ENCODE assay signal across 46 mouse cellular contexts in genomic region chr13:73996456-73996855, GRCm38 (mm10). TPM values are rescaled to one million over a fixed set of nuclear protein-coding genes. Genes with fewer than 3 reads are reported as not detected.
"Had no signal": no experiment of that assay in that cellular context is flagged by ENCODE, and none has a peak within 500 bp of the region (broad histone marks: within the 10 kb centered on the region; RNA-seq: fewer than 3 reads in every experiment).

No protein-coding gene starts in this region.

- H3K36me3 ChIP-seq: limb, embryonic 10.5 days; limb, embryonic 12.5 days; limb, embryonic 13.5 days; limb, embryonic 15.5 days; liver, embryonic 12.5 days; liver, embryonic 13.5 days; liver, embryonic 15.5 days; lung, embryonic 15.5 days; midbrain, embryonic 10.5 days; midbrain, embryonic 12.5 days; midbrain, embryonic 13.5 days; midbrain, embryonic 15.5 days; neural tube, embryonic 12.5 days; neural tube, embryonic 13.5 days had no signal

- H3K27ac ChIP-seq: limb, embryonic 10.5 days; limb, embryonic 12.5 days; limb, embryonic 13.5 days; limb, embryonic 15.5 days; liver, embryonic 12.5 days; liver, embryonic 13.5 days; liver, embryonic 14.5 days; liver, embryonic 15.5 days; lung, embryonic 15.5 days; macrophage; midbrain, embryonic 10.5 days; midbrain, embryonic 12.5 days; midbrain, embryonic 13.5 days; midbrain, embryonic 15.5 days; neural tube, embryonic 12.5 days; neural tube, embryonic 13.5 days had no signal

- H3K4me2 ChIP-seq: limb, embryonic 12.5 days; limb, embryonic 13.5 days; limb, embryonic 15.5 days; liver, embryonic 11.5 days; liver, embryonic 12.5 days; liver, embryonic 13.5 days; liver, embryonic 15.5 days; lung, embryonic 14.5 days; lung, embryonic 15.5 days; midbrain, embryonic 11.5 days; midbrain, embryonic 12.5 days; midbrain, embryonic 13.5 days; midbrain, embryonic 15.5 days; neural tube, embryonic 12.5 days; neural tube, embryonic 13.5 days had no signal

- H3K27me3 ChIP-seq: limb, embryonic 12.5 days; limb, embryonic 15.5 days; midbrain, embryonic 12.5 days; midbrain, embryonic 13.5 days; midbrain, embryonic 15.5 days; neural tube, embryonic 12.5 days had no signal

- H3K4me1 ChIP-seq: limb, embryonic 10.5 days; limb, embryonic 12.5 days; limb, embryonic 13.5 days; limb, embryonic 15.5 days; lung, embryonic 15.5 days; megakaryocyte, embryonic 14.5 days; midbrain, embryonic 10.5 days; midbrain, embryonic 12.5 days; midbrain, embryonic 13.5 days; midbrain, embryonic 15.5 days; neural tube, embryonic 12.5 days; neural tube, embryonic 13.5 days had no signal

- H3K9me3 ChIP-seq: limb, embryonic 10.5 days; limb, embryonic 12.5 days; limb, embryonic 13.5 days; limb, embryonic 15.5 days; liver, embryonic 12.5 days; liver, embryonic 13.5 days; liver, embryonic 15.5 days; lung, embryonic 15.5 days; megakaryocyte, embryonic 14.5 days; midbrain, embryonic 10.5 days; midbrain, embryonic 12.5 days; midbrain, embryonic 13.5 days; midbrain, embryonic 15.5 days; neural tube, embryonic 12.5 days; neural tube, embryonic 13.5 days had no signal

- H3K4me3 ChIP-seq: limb, embryonic 10.5 days; limb, embryonic 12.5 days; limb, embryonic 13.5 days; limb, embryonic 15.5 days; liver, embryonic 12.5 days; liver, embryonic 13.5 days; liver, embryonic 15.5 days; lung, embryonic 15.5 days; megakaryocyte, embryonic 14.5 days; midbrain, embryonic 10.5 days; midbrain, embryonic 12.5 days; midbrain, embryonic 13.5 days; midbrain, embryonic 15.5 days; myocyte; neural tube, embryonic 12.5 days; neural tube, embryonic 13.5 days had no signal

- DNase-seq: left cerebral cortex, postnatal 4 days; liver; liver, embryonic 13.5 days; liver, postnatal 0 days; lung, adult 18-20 months; lung, adult 2 months; lung, embryonic 14.5 days; lung, postnatal 10 days; lung, postnatal 14 days; lung, postnatal 36 days; lung, postnatal 4 days; midbrain, embryonic 14.5 days had no signal

- H3K9ac ChIP-seq: limb, embryonic 12.5 days; limb, embryonic 13.5 days; limb, embryonic 15.5 days; liver, embryonic 12.5 days; liver, embryonic 13.5 days; liver, embryonic 14.5 days; liver, embryonic 15.5 days; liver, postnatal 0 days; lung, embryonic 14.5 days; lung, embryonic 15.5 days; midbrain, embryonic 12.5 days; midbrain, embryonic 13.5 days; midbrain, embryonic 15.5 days; neural tube, embryonic 12.5 days; neural tube, embryonic 13.5 days had no signal

- ATAC-seq: liver, embryonic 12.5 days; liver, postnatal 0 days; lung, postnatal 0 days; midbrain, embryonic 13.5 days; midbrain, embryonic 15.5 days; midbrain, embryonic 16.5 days had no signal

RNA-seq across cellular contexts. Expression of gene Tppp, which starts 12.8 kb away (rescaled TPM):
- polyA plus RNA-seq: myocyte had no signal

RNA-seq across cellular contexts. Expression of gene Zdhhc11, which starts 32.8 kb away (rescaled TPM):
- total RNA-seq: left cerebral cortex, postnatal 10 days; left cerebral cortex, postnatal 14 days; left cerebral cortex, postnatal 25 days; left cerebral cortex, postnatal 36 days; left cerebral cortex, postnatal 4 days; liver, adult 2 months; megakaryocyte-erythroid progenitor cell, adult 5-6 weeks; midbrain, postnatal 0 days; monocyte, adult 5-6 weeks had no signal
- polyA plus RNA-seq: limb, embryonic 10.5 days; limb, embryonic 11.5 days; limb, embryonic 12.5 days; limb, embryonic 13.5 days; limb, embryonic 14.5 days; limb, embryonic 15.5 days; liver, adult 2 months; liver, embryonic 11.5 days; liver, embryonic 12.5 days; liver, embryonic 13.5 days; liver, embryonic 14.5 days; liver, embryonic 15.5 days; liver, embryonic 16.5 days; liver, postnatal 0 days; lung, adult 2 months; lung, embryonic 14.5 days; lung, embryonic 15.5 days; lung, embryonic 16.5 days; lung, postnatal 0 days; macrophage; midbrain, embryonic 10.5 days; midbrain, embryonic 11.5 days; midbrain, embryonic 12.5 days; midbrain, embryonic 13.5 days; midbrain, embryonic 14.5 days; midbrain, embryonic 15.5 days; midbrain, embryonic 16.5 days; midbrain, postnatal 0 days; myocyte; neural tube, embryonic 11.5 days; neural tube, embryonic 12.5 days; neural tube, embryonic 13.5 days had no signal
